Mouse (Mus musculus) midbrain, embryonic 16.5 days (tissue): ENCODE data around the gene Terb2. TPM values are rescaled to one million over a fixed set of nuclear protein-coding genes. Genes with fewer than 3 reads are reported as not detected.

Experiments used
- ATAC-seq: fragments of 200-750 bp; cut with Nextera tagmentation; 2 replicates; pipeline ENCODE4 v1.8.0; 2017; ENCODE audit warnings: moderate TSS enrichment
- H3K27ac ChIP-seq: fragments of 300-500 bp; sonication (generic); 2 replicates; pipeline ENCODE4 v1.5.1; 2014; ENCODE audit warnings: mild to moderate bottlenecking, low read length, mixed read lengths
- H3K27me3 ChIP-seq: fragments of 300-500 bp; sonication (generic); 2 replicates; pipeline ENCODE4 v1.6.1; 2014; ENCODE audit warnings: low read depth, low read length, mixed read lengths; ENCODE audit not compliant: control insufficient read depth, insufficient read depth
- H3K36me3 ChIP-seq: fragments of 300-500 bp; sonication (generic); 2 replicates; pipeline ENCODE4 v1.6.1; 2014; ENCODE audit warnings: mild to moderate bottlenecking, low read length, moderate library complexity, mixed read lengths; ENCODE audit not compliant: control insufficient read depth, insufficient read depth
- H3K4me1 ChIP-seq: fragments of 300-500 bp; sonication (generic); 2 replicates; pipeline ENCODE4 v1.6.1; 2014; ENCODE audit warnings: mild to moderate bottlenecking, low read length, mixed read lengths; ENCODE audit not compliant: control insufficient read depth, insufficient read depth
- H3K4me2 ChIP-seq: fragments of 300-500 bp; sonication (generic); 2 replicates; pipeline ENCODE4 v1.6.1; 2014; ENCODE audit warnings: mild to moderate bottlenecking, low read length, mixed read lengths
- H3K4me3 ChIP-seq: fragments of 300-500 bp; sonication (generic); 2 replicates; pipeline ENCODE4 v1.5.1; 2014; ENCODE audit warnings: low read depth, mild to moderate bottlenecking, low read length, moderate library complexity, mixed read lengths
- H3K9ac ChIP-seq: fragments of 300-500 bp; sonication (generic); 2 replicates; pipeline ENCODE4 v1.6.1; 2014; ENCODE audit warnings: low read depth, low read length, mixed read lengths
- H3K9me3 ChIP-seq: fragments of 300-500 bp; sonication (generic); replicated peaks from 2 replicates; pipeline ENCODE4 v1.6.1; 2014; ENCODE audit warnings: mild to moderate bottlenecking, low read length, mixed read lengths; ENCODE audit not compliant: control insufficient read depth, poor library complexity, severe bottlenecking
- WGBS: fragments of 180-500 bp; shearing (Covaris S2); extraction: QIAGEN DNeasy Blood & Tissue Kit; methylation state at CpG from one replicate; pipeline ENCODE4 v1.1.7; 2014; 5-methylcytosine and 5-hydroxymethylcytosine counted together
- polyA plus RNA-seq: library from polyadenylated mRNA; unstranded; fragments of >200 nt; fragmentation: Nextera tagmentation; extraction: Ambion mirVana; gene quantifications from 2 replicates; pipeline ENCODE4 v1.2.1, GENCODE M21; 2015

The Terb2 gene
- polyA plus RNA-seq, 1 experiment from 2014 or later: not detected

- Histone ChIP-seq H3K4me3 (peak overlapping the region; percentile 68), H3K4me1 (peaks cover 4% of the 10 kb centered on the region), H3K36me3 (no peaks in the 10 kb centered on the region), H3K27me3 (no peaks in the 10 kb centered on the region; the same call in 1 of the 2 replicates), H3K27ac (no peak overlapping the region), H3K9me3 (no peaks in the 10 kb centered on the region), H3K4me2 (peak overlapping the region; percentile 85), H3K9ac (peak overlapping the region; percentile 76)
- no peak for ATAC-seq
- 37% methylated on average over 18 of the region's 18 CpGs for WGBS
Measured at GRCm38 (mm10) chr2:122148242-122148917, 37.7 kb upstream of the Terb2 start.

- Histone ChIP-seq H3K9me3 (no peaks in the 10 kb centered on the region), H3K4me2 (no peak overlapping the region), H3K4me1 (peaks cover 4% of the 10 kb centered on the region), H3K27ac (no peak overlapping the region), H3K9ac (no peak overlapping the region), H3K27me3 (no peaks in the 10 kb centered on the region; the same call in 1 of the 2 replicates), H3K4me3 (no peak overlapping the region), H3K36me3 (0 out of 2 replicates have a peak, but pooled peaks cover under 1% of the 10 kb centered on the region)
- ATAC-seq: no peak
- 94% methylated on average over 6 of the region's 6 CpGs for WGBS
Measured at GRCm38 (mm10) chr2:122149316-122149715, 36.8 kb upstream of the Terb2 start.

- H3K9me3 ChIP-seq: no peaks in the 10 kb centered on the region
- H3K4me1 ChIP-seq: peaks cover 4% of the 10 kb centered on the region
- WGBS: 84% methylated on average over 3 of the region's 3 CpGs
- no peaks in the 10 kb centered on the region; the same call in 1 of the 2 replicates for H3K27me3 ChIP-seq
- H3K4me3 ChIP-seq: no peak overlapping the region
- no peak overlapping the region for H3K9ac ChIP-seq
- ATAC-seq: no peak
- no peak overlapping the region for H3K4me2 ChIP-seq
- no peak overlapping the region for H3K27ac ChIP-seq
- H3K36me3 ChIP-seq: 0 out of 2 replicates have a peak, but pooled peaks cover 2% of the 10 kb centered on the region
Measured at GRCm38 (mm10) chr2:122149716-122150115, 36.4 kb upstream of the Terb2 start.

- 0 out of 2 replicates have a peak, but pooled peaks cover 2% of the 10 kb centered on the region for H3K36me3 ChIP-seq
- 90% methylated on average over 1 of the region's 1 CpGs for WGBS
Measured at GRCm38 (mm10) chr2:122151221-122151620, 34.9 kb upstream of the Terb2 start.

GRCm38 (mm10) chr2:122152850-122153249, 33.2 kb upstream of the Terb2 start:
- Histone ChIP-seq H3K9me3 (no peaks in the 10 kb centered on the region), H3K27me3 (no peaks in the 10 kb centered on the region; the same call in 1 of the 2 replicates), H3K9ac (no peak overlapping the region), H3K4me1 (no peaks in the 10 kb centered on the region), H3K4me2 (no peak overlapping the region), H3K4me3 (no peak overlapping the region), H3K27ac (no peak overlapping the region), H3K36me3 (0 out of 2 replicates have a peak, but pooled peaks cover 2% of the 10 kb centered on the region)
- WGBS: 87% methylated on average over 3 of the region's 3 CpGs
- no peak for ATAC-seq

More at GRCm38 (mm10) chr2:122151221-122151620, 34.9 kb upstream of the Terb2 start:
- Histone ChIP-seq H3K4me1 (peaks cover 4% of the 10 kb centered on the region), H3K9me3 (no peaks in the 10 kb centered on the region), H3K27me3 (no peaks in the 10 kb centered on the region; the same call in 1 of the 2 replicates), H3K4me2 (no peak overlapping the region), H3K4me3 (no peak overlapping the region), H3K27ac (no peak overlapping the region), H3K9ac (no peak overlapping the region)
- ATAC-seq: no peak

- whole genome bisulfite sequencing: 79% methylated on average over 6 of the region's 7 CpGs
- 0 out of 2 replicates have a peak, but pooled peaks cover 2% of the 10 kb centered on the region for H3K36me3 ChIP-seq
- H3K4me1 ChIP-seq: no peaks in the 10 kb centered on the region
Measured at GRCm38 (mm10) chr2:122153681-122154365, 32.2 kb upstream of the Terb2 start.

GRCm38 (mm10) chr2:122154479-122154878, 31.6 kb upstream of the Terb2 start:
- H3K36me3 ChIP-seq: 0 out of 2 replicates have a peak, but pooled peaks cover 2% of the 10 kb centered on the region
- ATAC-seq: no peak
- no peak overlapping the region for H3K4me2 ChIP-seq
- H3K4me1 ChIP-seq: no peaks in the 10 kb centered on the region
- H3K9me3 ChIP-seq: no peaks in the 10 kb centered on the region
- no peak overlapping the region for H3K27ac ChIP-seq
- H3K9ac ChIP-seq: no peak overlapping the region
- H3K27me3 ChIP-seq: no peaks in the 10 kb centered on the region
- 93% methylated on average over 2 of the region's 2 CpGs for WGBS
- H3K4me3 ChIP-seq: no peak overlapping the region

More at GRCm38 (mm10) chr2:122153681-122154365, 32.2 kb upstream of the Terb2 start:
- Histone ChIP-seq H3K4me3 (no peak overlapping the region), H3K4me2 (no peak overlapping the region), H3K27ac (no peak overlapping the region), H3K27me3 (no peaks in the 10 kb centered on the region; the same call in 1 of the 2 replicates), H3K9ac (no peak overlapping the region), H3K9me3 (no peaks in the 10 kb centered on the region)
- no peak for ATAC-seq

GRCm38 (mm10) chr2:122155292-122155691, 30.8 kb upstream of the Terb2 start:
- Histone ChIP-seq H3K9ac (no peak overlapping the region), H3K27me3 (no peaks in the 10 kb centered on the region), H3K36me3 (0 out of 2 replicates have a peak, but pooled peaks cover 2% of the 10 kb centered on the region), H3K9me3 (no peaks in the 10 kb centered on the region), H3K4me1 (no peaks in the 10 kb centered on the region), H3K4me3 (no peak overlapping the region), H3K27ac (no peak overlapping the region), H3K4me2 (no peak overlapping the region)
- no peak for ATAC-seq
- 79% methylated on average over 2 of the region's 2 CpGs for WGBS
